Mouse (Mus musculus) liver, adult 2 months (tissue): Measurements from ENCODE around the gene Snrpa1. TPM values are rescaled to one million over a fixed set of nuclear protein-coding genes. Genes with fewer than 3 reads are reported as not detected.
A peak's percentile ranks its signal among the peaks of the same experiment; 100 is the strongest.

Source experiments
- DNase-seq: peaks from one replicate; pipeline ENCODE4 v3.0.0-alpha.2; 2011; ENCODE audit warnings: low read depth, low spot score; ENCODE audit errors: extremely low read depth
- H3K27ac ChIP-seq: fragments of 200-500 bp; replicated peaks from 2 replicates; pipeline ENCODE4 v1.5.1; 2012; ENCODE audit warnings: low read depth, mild to moderate bottlenecking, control low read depth, inconsistent platforms, low read length; ENCODE audit not compliant: insufficient read depth
- H3K27me3 ChIP-seq: fragments of 200-500 bp; 2 replicates; pipeline ENCODE4 v1.6.1; 2012; ENCODE audit warnings: mild to moderate bottlenecking, moderate library complexity, low read length, inconsistent platforms; ENCODE audit not compliant: control insufficient read depth, insufficient read depth
- H3K36me3 ChIP-seq: fragments of 200-500 bp; 2 replicates; pipeline ENCODE4 v1.6.1; 2012; ENCODE audit warnings: low read length, inconsistent platforms; ENCODE audit not compliant: control insufficient read depth, insufficient read depth
- H3K4me1 ChIP-seq: fragments of 200-500 bp; 2 replicates; pipeline ENCODE4 v1.6.1; 2011; ENCODE audit warnings: low read length; ENCODE audit not compliant: control insufficient read depth, insufficient read depth
- H3K4me3 ChIP-seq: fragments of 200-500 bp; 2 replicates; pipeline ENCODE4 v1.5.1; 2011; ENCODE audit warnings: low read depth, mild to moderate bottlenecking, control low read depth, low read length, moderate library complexity; ENCODE audit not compliant: insufficient read depth
- H3K79me2 ChIP-seq: fragments of 200-500 bp; 2 replicates; pipeline ENCODE4 v1.6.1; 2012; ENCODE audit warnings: inconsistent platforms, mild to moderate bottlenecking, low read length, moderate library complexity; ENCODE audit not compliant: control insufficient read depth, insufficient read depth
- H3K9ac ChIP-seq: fragments of 200-500 bp; 2 replicates; pipeline ENCODE4 v1.6.1; 2012; ENCODE audit warnings: low read depth, mild to moderate bottlenecking, control low read depth, inconsistent platforms, low read length
- CTCF ChIP-seq: fragments of 200-500 bp; IDR thresholded peaks from 2 replicates; pipeline ENCODE4 v1.5.1; 2011; ENCODE audit warnings: low read depth, low read length, control low read depth
- POLR2A ChIP-seq: fragments of 200-500 bp; IDR thresholded peaks from 2 replicates; pipeline ENCODE4 v1.6.1; 2011; ENCODE audit warnings: low read length, control low read depth; ENCODE audit not compliant: insufficient read depth; ENCODE audit errors: extremely low read depth
- WGBS: fragments of 180-500 bp; shearing (Covaris S2); methylation state at CpG from one replicate; pipeline ENCODE4 v1.1.7; 2018; 5-methylcytosine and 5-hydroxymethylcytosine counted together
- polyA plus RNA-seq: library from polyadenylated mRNA; depleted of rRNA; stranded (reverse); fragments of >200 nt; gene quantifications from 2 replicates; pipeline ENCODE4 v1.2.3, GENCODE M21; 2012; rRNA removed
- total RNA-seq: library from RNA; depleted of rRNA; stranded (reverse); fragments of >200 nt; gene quantifications from 2 replicates; pipeline ENCODE4 v1.2.3, GENCODE M21; 2014; rRNA removed

Gene Snrpa1
- 15.4 and 18.9 TPM in 2 replicates for total RNA-seq
- 9.1 and 9.8 TPM in 2 replicates for polyA plus RNA-seq

GRCm38 (mm10) chr7:66058703-66059102 lies at the start of gene Snrpa1:
Gene Snrpa1, plus strand, starts transcription at chr7:66059003.
- Histone ChIP-seq H3K79me2 (peaks cover 7% of the 10 kb centered on the region; the same call in 1 of the 2 replicates), H3K4me1 (peaks cover 9% of the 10 kb centered on the region; the same call in 1 of the 2 replicates), H3K9ac (peak within 1 kb of the TSS; percentile 81), H3K4me3 (peak within 1 kb of the TSS; percentile 74), H3K36me3 (peaks cover 6% of the 10 kb centered on the region), H3K27me3 (no peaks in the 10 kb centered on the region), H3K27ac (peak within 1 kb of the TSS; percentile 85)
- 88% methylated on average over 1 of the region's 1 CpGs for WGBS
- TF ChIP-seq POLR2A (no peak), CTCF (no peak)
- no peak for DNase-seq

DNA sequence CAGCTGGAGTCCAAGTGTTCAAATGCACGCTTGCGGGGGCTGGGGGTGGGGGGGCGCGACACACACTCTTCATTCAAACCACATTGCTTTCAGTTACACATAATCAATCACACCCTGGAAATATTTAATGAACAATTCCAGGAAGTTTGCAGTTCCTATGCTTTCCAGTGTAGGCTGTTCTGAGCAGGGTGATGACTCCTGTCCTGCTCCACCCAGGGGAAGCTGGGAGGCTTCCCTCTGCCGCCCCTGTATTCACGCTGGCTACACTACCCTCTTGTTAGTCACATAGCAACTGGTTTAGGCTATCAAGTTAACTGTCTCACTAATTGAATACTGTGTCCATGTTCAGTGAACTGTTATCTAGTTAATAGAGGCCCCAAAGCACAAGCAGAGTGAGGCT lies 48.3 kb upstream of the Snrpa1 start:
- TF ChIP-seq CTCF (no peak), POLR2A (no peak)
- Histone ChIP-seq H3K4me3 (no peak overlapping the region), H3K27ac (no peak overlapping the region), H3K27me3 (no peaks in the 10 kb centered on the region), H3K4me1 (no peaks in the 10 kb centered on the region), H3K79me2 (no peaks in the 10 kb centered on the region), H3K9ac (no peak overlapping the region), H3K36me3 (peaks cover 3% of the 10 kb centered on the region; the same call in 1 of the 2 replicates)
- no peak for DNase-seq
- 78% methylated on average over 6 of the region's 6 CpGs for WGBS

DNA sequence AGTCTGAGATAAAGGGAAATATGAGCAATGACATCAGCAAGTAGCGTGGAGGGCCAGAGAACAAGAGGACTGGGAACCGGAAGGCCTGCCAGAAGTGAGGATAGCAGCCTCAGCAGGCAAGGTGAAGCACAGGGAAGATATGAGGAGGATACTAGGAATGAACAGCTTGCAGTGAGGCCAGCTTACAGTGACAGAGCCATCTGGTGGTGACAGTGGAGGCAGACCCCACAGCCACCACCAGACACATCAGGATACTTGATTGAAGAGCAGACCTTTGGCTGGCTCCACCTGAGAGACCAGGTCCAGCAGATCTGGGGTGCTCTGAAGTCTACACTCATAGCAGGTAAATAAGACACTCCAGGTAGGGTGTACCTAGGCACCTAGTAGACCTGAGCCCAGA lies 31.1 kb upstream of the Snrpa1 start:
- 92% methylated on average over 2 of the region's 2 CpGs for WGBS
- H3K9ac ChIP-seq, result no peak overlapping the region
- H3K36me3 ChIP-seq, result peaks cover 17% of the 10 kb centered on the region; the same call in 1 of the 2 replicates
- TF ChIP-seq POLR2A (no peak), CTCF (peak; percentile 24)
- no peaks in the 10 kb centered on the region for H3K27me3 ChIP-seq
- no peak overlapping the region for H3K4me3 ChIP-seq
- no peak overlapping the region for H3K27ac ChIP-seq
- no peaks in the 10 kb centered on the region for H3K79me2 ChIP-seq
- DNase-seq, result no peak
- no peaks in the 10 kb centered on the region for H3K4me1 ChIP-seq

- Histone ChIP-seq H3K9ac (no peak overlapping the region), H3K36me3 (peaks cover 18% of the 10 kb centered on the region; the same call in 1 of the 2 replicates), H3K27me3 (no peaks in the 10 kb centered on the region), H3K79me2 (no peaks in the 10 kb centered on the region), H3K4me1 (no peaks in the 10 kb centered on the region), H3K4me3 (no peak overlapping the region), H3K27ac (no peak overlapping the region)
- 86% methylated on average over 6 of the region's 6 CpGs for WGBS
- DNase-seq, result no peak
- TF ChIP-seq POLR2A, result no peak
- TF ChIP-seq CTCF, result no peak
Observed at GRCm38 (mm10) chr7:66028766-66029512, 29.9 kb upstream of the Snrpa1 start.

DNA sequence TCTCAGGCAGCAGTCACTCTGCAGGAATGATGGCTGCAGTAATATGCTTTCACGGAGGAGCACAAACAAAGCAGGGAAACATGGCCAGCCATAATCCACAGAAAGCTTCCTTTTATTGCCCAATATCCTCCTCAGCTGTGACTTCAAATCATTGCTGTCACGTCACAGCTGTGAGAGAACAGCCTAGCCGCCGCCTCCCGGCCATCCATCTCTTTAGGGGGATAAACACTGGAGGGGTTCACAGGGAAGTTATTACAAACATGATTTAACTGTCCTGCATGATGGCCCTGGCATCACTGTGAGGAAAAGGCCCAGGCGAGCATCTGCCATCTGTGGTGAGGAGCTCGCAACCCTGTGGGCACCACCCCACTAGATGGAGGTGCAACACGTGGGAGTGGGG lies 22.0 kb upstream of the Snrpa1 start:
- TF ChIP-seq POLR2A (no peak), CTCF (no peak)
- no peaks in the 10 kb centered on the region for H3K4me1 ChIP-seq
- WGBS, result 83% methylated on average over 8 of the region's 8 CpGs
- no peak for DNase-seq
- peaks cover 13% of the 10 kb centered on the region; the same call in 1 of the 2 replicates for H3K36me3 ChIP-seq
- H3K79me2 ChIP-seq, result no peaks in the 10 kb centered on the region
- no peak overlapping the region for H3K9ac ChIP-seq
- H3K4me3 ChIP-seq, result no peak overlapping the region
- no peak overlapping the region for H3K27ac ChIP-seq
- H3K27me3 ChIP-seq, result no peaks in the 10 kb centered on the region

DNA sequence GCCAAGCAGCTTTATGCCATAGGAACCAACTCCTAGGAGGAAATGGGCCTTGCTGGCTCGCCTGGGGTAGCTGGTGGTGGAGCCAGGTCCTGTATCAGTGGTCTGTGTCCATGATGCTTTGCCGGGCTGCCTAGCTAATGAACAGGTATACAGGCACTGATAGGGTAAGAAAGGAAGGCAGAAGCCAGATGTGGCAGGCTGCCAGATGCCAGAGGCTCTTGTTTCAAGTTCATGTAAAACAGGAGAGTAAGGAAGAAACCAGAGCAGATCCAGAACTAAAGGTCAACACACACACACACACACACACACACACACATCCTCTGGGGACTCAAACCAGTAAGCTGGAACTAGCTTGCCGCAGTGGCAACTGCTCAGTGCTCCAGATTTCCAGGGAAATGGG lies 20.5 kb upstream of the Snrpa1 start:
- DNase-seq, result no peak
- H3K4me1 ChIP-seq, result no peaks in the 10 kb centered on the region
- no peaks in the 10 kb centered on the region for H3K27me3 ChIP-seq
- no peak overlapping the region for H3K9ac ChIP-seq
- no peak overlapping the region for H3K4me3 ChIP-seq
- 85% methylated on average over 3 of the region's 3 CpGs for WGBS
- no peaks in the 10 kb centered on the region for H3K79me2 ChIP-seq
- TF ChIP-seq CTCF, result no peak
- no peak for TF ChIP-seq POLR2A
- H3K27ac ChIP-seq, result no peak overlapping the region
- peaks cover 13% of the 10 kb centered on the region for H3K36me3 ChIP-seq
